Mouse (Mus musculus) lung, adult 2 months (tissue): ENCODE results near the gene Chst10.

Experiments
- CTCF ChIP-seq: fragments of 200-500 bp; IDR thresholded peaks from 2 replicates; pipeline ENCODE4 v1.5.1; 2011; ENCODE audit warnings: mild to moderate bottlenecking, low read length, control low read depth; ENCODE audit not compliant: insufficient read depth
- POLR2A ChIP-seq: fragments of 200-500 bp; IDR thresholded peaks from 2 replicates; pipeline ENCODE4 v1.6.1; 2011; ENCODE audit warnings: low read depth, mild to moderate bottlenecking, control low read depth, low read length, borderline replicate concordance; ENCODE audit errors: extremely low read depth

- peak; percentile 67 for TF ChIP-seq CTCF
- TF ChIP-seq POLR2A: no peak
Observed at GRCm38 (mm10) chr1:38856196-38856595, 41.8 kb downstream of the Chst10 start.
